Mouse (Mus musculus) testis, adult 2 months (tissue): ENCODE data around the gene Ddx56.

Experiments
- CTCF ChIP-seq: fragments of 200-500 bp; IDR thresholded peaks from 2 replicates; pipeline ENCODE4 v1.5.1; 2012; ENCODE audit warnings: low read depth, mild to moderate bottlenecking, inconsistent platforms, low read length, moderate library complexity; ENCODE audit not compliant: control insufficient read depth, insufficient read depth, insufficient replicate concordance
- POLR2A ChIP-seq: fragments of 200-500 bp; IDR thresholded peaks from 2 replicates; pipeline ENCODE4 v1.6.1; 2012; ENCODE audit warnings: low read depth, mild to moderate bottlenecking, inconsistent platforms, low read length, moderate library complexity; ENCODE audit not compliant: control insufficient read depth

GRCm38 (mm10) chr11:6244707-6245106 is 22.9 kb downstream of the Ddx56 start:
- TF ChIP-seq CTCF (no peak), POLR2A (no peak)
